Mouse (Mus musculus): Measurements from ENCODE around the gene Scamp2. TPM values are rescaled to one million over a fixed set of nuclear protein-coding genes. Genes with fewer than 3 reads are reported as not detected.
A peak's percentile ranks its signal among the peaks of the same experiment; 100 is the strongest.

Gene Scamp2
- polyA plus RNA-seq, 1 experiment: 79.2 TPM

GRCm38 (mm10) chr9:57549186-57549585 lies 11.6 kb upstream of the Scamp2 start:
- Histone ChIP-seq H3K4me1 (ENCODE audit: control insufficient read depth, insufficient read depth, insufficient read length) (peaks cover 3% of the 10 kb centered on the region; the same call in 1 of the 2 replicates), H3K36me3 (ENCODE audit: control insufficient read depth, insufficient read depth, low read length) (peaks cover 3% of the 10 kb centered on the region; the same call in 1 of the 2 replicates), H3K4me3 (ENCODE audit: extremely low read depth, insufficient read depth, insufficient read length) (no peak overlapping the region), H3K27me3 (ENCODE audit: control insufficient read depth, insufficient read depth, low read length) (no peaks in the 10 kb centered on the region), H3K27ac (ENCODE audit: insufficient read depth, low read length) (no peak overlapping the region)
- WGBS: 97% methylated on average over 4 of the region's 4 CpGs
- TF ChIP-seq CTCF (IDR thresholded peaks at IDR 0.05; ENCODE audit: extremely low read depth, insufficient read depth, insufficient read length, insufficient replicate concordance): no peak
- TF ChIP-seq POLR2A (IDR thresholded peaks at IDR 0.05; ENCODE audit: low read depth, low read length): no peak
- no peak for DNase-seq (ENCODE audit: low read depth in 1 of 2, low spot score in 2 of 2)

GRCm38 (mm10) chr9:57550126-57550862 lies 10.4 kb upstream of the Scamp2 start:
- Histone ChIP-seq H3K4me1 (ENCODE audit: control insufficient read depth, insufficient read depth, insufficient read length) (peaks cover 3% of the 10 kb centered on the region; the same call in 1 of the 2 replicates), H3K4me3 (ENCODE audit: extremely low read depth, insufficient read depth, insufficient read length) (no peak overlapping the region), H3K27me3 (ENCODE audit: control insufficient read depth, insufficient read depth, low read length) (no peaks in the 10 kb centered on the region), H3K27ac (ENCODE audit: insufficient read depth, low read length) (no peak overlapping the region), H3K36me3 (ENCODE audit: control insufficient read depth, insufficient read depth, low read length) (peaks cover 2% of the 10 kb centered on the region; the same call in 1 of the 2 replicates)
- WGBS: 90% methylated on average over 11 of the region's 11 CpGs
- no peak for DNase-seq (ENCODE audit: low read depth in 1 of 2, low spot score in 2 of 2)
- TF ChIP-seq POLR2A (IDR thresholded peaks at IDR 0.05; ENCODE audit: low read depth, low read length) (no peak), CTCF (IDR thresholded peaks at IDR 0.05; ENCODE audit: extremely low read depth, insufficient read depth, insufficient read length, insufficient replicate concordance) (no peak)

- no peak within 1 kb of the TSS for H3K27ac ChIP-seq (ENCODE audit: insufficient read depth, low read length)
- peaks cover 2% of the 10 kb centered on the region; the same call in 1 of the 2 replicates for H3K36me3 ChIP-seq (ENCODE audit: control insufficient read depth, insufficient read depth, low read length)
- no peak for TF ChIP-seq CTCF (IDR thresholded peaks at IDR 0.05; ENCODE audit: extremely low read depth, insufficient read depth, insufficient read length, insufficient replicate concordance)
- no peak for TF ChIP-seq POLR2A (IDR thresholded peaks at IDR 0.05; ENCODE audit: low read depth, low read length)
- no peaks in the 10 kb centered on the region for H3K27me3 ChIP-seq (ENCODE audit: control insufficient read depth, insufficient read depth, low read length)
- under 1% methylated on average over 28 of the region's 28 CpGs for WGBS
- DNase-seq (ENCODE audit: low read depth in 1 of 2, low spot score in 2 of 2): peak in 1 of 2 experiments; percentile 60
- H3K4me3 ChIP-seq (ENCODE audit: extremely low read depth, insufficient read depth, insufficient read length): peak within 1 kb of the TSS; percentile 91
- H3K4me1 ChIP-seq (ENCODE audit: control insufficient read depth, insufficient read depth, insufficient read length): peaks cover 3% of the 10 kb centered on the region; the same call in 1 of the 2 replicates
Measured at GRCm38 (mm10) chr9:57552139-57552887, 8.4 kb upstream of the Scamp2 start, which contains the start of gene Mpi. Gene Mpi, minus strand, starts transcription at chr9:57552763.

GRCm38 (mm10) chr9:57553119-57553518 lies 7.6 kb upstream of the Scamp2 start:
- no peak overlapping the region for H3K27ac ChIP-seq (ENCODE audit: insufficient read depth, low read length)
- TF ChIP-seq CTCF (IDR thresholded peaks at IDR 0.05; ENCODE audit: extremely low read depth, insufficient read depth, insufficient read length, insufficient replicate concordance) (no peak), POLR2A (IDR thresholded peaks at IDR 0.05; ENCODE audit: low read depth, low read length) (no peak)
- WGBS: 88% methylated on average over 11 of the region's 11 CpGs
- H3K36me3 ChIP-seq (ENCODE audit: control insufficient read depth, insufficient read depth, low read length): peaks cover 2% of the 10 kb centered on the region; the same call in 1 of the 2 replicates
- no peaks in the 10 kb centered on the region for H3K27me3 ChIP-seq (ENCODE audit: control insufficient read depth, insufficient read depth, low read length)
- peaks cover 3% of the 10 kb centered on the region; the same call in 1 of the 2 replicates for H3K4me1 ChIP-seq (ENCODE audit: control insufficient read depth, insufficient read depth, insufficient read length)
- DNase-seq (ENCODE audit: low read depth in 1 of 2, low spot score in 2 of 2): no peak
- H3K4me3 ChIP-seq (ENCODE audit: extremely low read depth, insufficient read depth, insufficient read length): no peak overlapping the region

- TF ChIP-seq POLR2A (IDR thresholded peaks at IDR 0.05; ENCODE audit: low read depth, low read length) (no peak), CTCF (IDR thresholded peaks at IDR 0.05; ENCODE audit: extremely low read depth, insufficient read depth, insufficient read length, insufficient replicate concordance) (no peak)
- WGBS: 87% methylated on average over 3 of the region's 3 CpGs
- Histone ChIP-seq H3K36me3 (ENCODE audit: control insufficient read depth, insufficient read depth, low read length) (no peaks in the 10 kb centered on the region), H3K4me3 (ENCODE audit: extremely low read depth, insufficient read depth, insufficient read length) (no peak overlapping the region), H3K27ac (ENCODE audit: insufficient read depth, low read length) (no peak overlapping the region), H3K27me3 (ENCODE audit: control insufficient read depth, insufficient read depth, low read length) (no peaks in the 10 kb centered on the region), H3K4me1 (ENCODE audit: control insufficient read depth, insufficient read depth, insufficient read length) (peaks cover 3% of the 10 kb centered on the region; the same call in 1 of the 2 replicates)
- no peak for DNase-seq (ENCODE audit: low read depth in 1 of 2, low spot score in 2 of 2)
Measured at GRCm38 (mm10) chr9:57554753-57555152, 6.0 kb upstream of the Scamp2 start.

GRCm38 (mm10) chr9:57557215-57557614 lies 3.5 kb upstream of the Scamp2 start:
- no peak for TF ChIP-seq POLR2A (IDR thresholded peaks at IDR 0.05; ENCODE audit: low read depth, low read length)
- no peak for TF ChIP-seq CTCF (IDR thresholded peaks at IDR 0.05; ENCODE audit: extremely low read depth, insufficient read depth, insufficient read length, insufficient replicate concordance)
- no peak overlapping the region for H3K27ac ChIP-seq (ENCODE audit: insufficient read depth, low read length)
- WGBS: 72% methylated on average over 3 of the region's 3 CpGs
- no peaks in the 10 kb centered on the region for H3K36me3 ChIP-seq (ENCODE audit: control insufficient read depth, insufficient read depth, low read length)
- no peak overlapping the region for H3K4me3 ChIP-seq (ENCODE audit: extremely low read depth, insufficient read depth, insufficient read length)
- no peak for DNase-seq (ENCODE audit: low read depth in 1 of 2, low spot score in 2 of 2)
- peaks cover 8% of the 10 kb centered on the region; the same call in 1 of the 2 replicates for H3K4me1 ChIP-seq (ENCODE audit: control insufficient read depth, insufficient read depth, insufficient read length)
- H3K27me3 ChIP-seq (ENCODE audit: control insufficient read depth, insufficient read depth, low read length): no peaks in the 10 kb centered on the region

Measured in spleen, adult 2 months (tissue).